Mouse (Mus musculus): Measurements from ENCODE around the gene Mrpl24.

DNA sequence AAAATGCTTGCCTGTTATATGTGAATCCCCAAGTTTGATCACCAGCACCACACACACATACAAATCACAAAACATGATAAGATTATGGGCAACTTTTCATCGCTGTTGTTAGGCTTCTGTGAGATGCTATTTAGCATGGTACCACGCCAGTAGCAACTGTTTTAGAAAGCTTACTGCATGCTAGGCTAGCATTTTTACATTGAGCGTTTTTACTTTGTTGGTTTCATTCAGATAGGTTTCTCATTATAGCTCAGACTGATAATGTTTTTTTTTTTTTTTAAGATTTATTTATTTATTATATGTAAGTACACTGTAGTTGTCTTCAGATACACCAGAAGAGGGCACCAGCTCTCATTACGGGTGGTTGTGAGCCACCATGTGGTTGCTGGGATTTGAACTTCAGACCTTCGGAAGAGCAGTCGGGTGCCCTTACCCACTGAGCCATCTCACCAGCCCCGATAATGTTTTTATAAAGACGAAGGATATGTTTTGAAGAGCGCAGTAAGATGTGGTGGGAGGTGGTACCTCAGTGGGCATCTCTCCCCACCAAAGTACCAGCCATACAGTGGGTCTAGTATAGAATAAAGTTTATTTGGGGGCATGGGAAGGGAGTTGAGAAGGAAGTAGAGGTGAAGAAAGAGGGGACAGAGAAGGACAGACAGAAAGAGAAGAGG, 1.1 kb downstream of the Mrpl24 start:
- TF ChIP-seq POLR2A (IDR thresholded peaks at IDR 0.05; ENCODE audit: low read depth, low read length) (no peak), CTCF (IDR thresholded peaks at IDR 0.05; ENCODE audit: extremely low read depth, insufficient read length, insufficient replicate concordance, low read depth, low read length) (no peak)

Measured in small intestine, adult 2 months (tissue).